Mouse (Mus musculus) heart, embryonic 10.5 days (tissue): ENCODE data around the gene Map4k5. TPM values are rescaled to one million over a fixed set of nuclear protein-coding genes. Genes with fewer than 3 reads are reported as not detected.

ENCODE experiments used
- DNase-seq: peaks from one replicate; pipeline ENCODE4 v3.0.0-alpha.2; 2017; ENCODE audit warnings: low spot score
- H3K27ac ChIP-seq: fragments of 300-500 bp; sonication (generic); 2 replicates; pipeline ENCODE4 v1.5.1; 2016; ENCODE audit warnings: mild to moderate bottlenecking
- H3K27me3 ChIP-seq: fragments of 300-500 bp; sonication (generic); 2 replicates; pipeline ENCODE4 v1.6.1; 2016; ENCODE audit warnings: mild to moderate bottlenecking; ENCODE audit not compliant: poor library complexity, insufficient read depth, severe bottlenecking
- H3K36me3 ChIP-seq: fragments of 300-500 bp; sonication (generic); 2 replicates; pipeline ENCODE4 v1.6.1; 2016; ENCODE audit warnings: mild to moderate bottlenecking, moderate library complexity
- H3K4me1 ChIP-seq: fragments of 300-500 bp; sonication (generic); 2 replicates; pipeline ENCODE4 v1.6.1; 2016; ENCODE audit warnings: mild to moderate bottlenecking
- H3K4me3 ChIP-seq: fragments of 300-500 bp; sonication (generic); 2 replicates; pipeline ENCODE4 v1.5.1; 2016; ENCODE audit warnings: mild to moderate bottlenecking, moderate library complexity
- H3K9me3 ChIP-seq: fragments of 300-500 bp; sonication (generic); 2 replicates; pipeline ENCODE4 v1.6.1; 2016; ENCODE audit warnings: mild to moderate bottlenecking, moderate library complexity
- WGBS: fragments of 180-500 bp; shearing (Covaris S2); methylation state at CpG from one replicate; pipeline ENCODE4 v1.1.7; 2016; 5-methylcytosine and 5-hydroxymethylcytosine counted together
- polyA plus RNA-seq: library from polyadenylated mRNA; unstranded; fragments of >200 nt; fragmentation: Nextera tagmentation; extraction: Ambion mirVana; gene quantifications from 2 replicates; pipeline ENCODE4 v1.2.1, GENCODE M21; 2016

Gene Map4k5
- 32.3 and 33.7 TPM in 2 replicates for polyA plus RNA-seq

- Histone ChIP-seq H3K27me3 (no peaks in the 10 kb centered on the region), H3K36me3 (no peaks in the 10 kb centered on the region), H3K9me3 (no peaks in the 10 kb centered on the region), H3K27ac (peak within 1 kb of the TSS; percentile 100), H3K4me3 (peak within 1 kb of the TSS; percentile 97), H3K4me1 (peaks cover 23% of the 10 kb centered on the region)
- WGBS: under 1% methylated on average over 118 of the region's 118 CpGs
- peak; percentile 90 for DNase-seq
Measured at GRCm38 (mm10) chr12:69892371-69893251, at the start of gene Map4k5, which contains the start of gene Atl1. TSS of gene Map4k5 (minus strand) at chr12:69893200. TSS of gene Atl1 (plus strand) at chr12:69892614.

- WGBS: 55% methylated on average over 1 of the region's 1 CpGs
- Histone ChIP-seq H3K27ac (no peak overlapping the region), H3K9me3 (no peaks in the 10 kb centered on the region), H3K4me3 (no peak overlapping the region), H3K36me3 (peaks cover 5% of the 10 kb centered on the region; the same call in 1 of the 2 replicates), H3K4me1 (no peaks in the 10 kb centered on the region), H3K27me3 (no peaks in the 10 kb centered on the region)
- no peak for DNase-seq
Measured at GRCm38 (mm10) chr12:69941655-69942329, 48.8 kb upstream of the Map4k5 start.

- no peaks in the 10 kb centered on the region for H3K4me1 ChIP-seq
- H3K4me3 ChIP-seq: no peak overlapping the region
- no peak for DNase-seq
- no peak overlapping the region for H3K27ac ChIP-seq
- H3K27me3 ChIP-seq: no peaks in the 10 kb centered on the region
- WGBS: 50% methylated on average over 2 of the region's 2 CpGs
- no peaks in the 10 kb centered on the region for H3K9me3 ChIP-seq
- peaks cover 5% of the 10 kb centered on the region; the same call in 1 of the 2 replicates for H3K36me3 ChIP-seq
Measured at GRCm38 (mm10) chr12:69939291-69939690, 46.3 kb upstream of the Map4k5 start.

- H3K4me3 ChIP-seq: no peak overlapping the region
- WGBS: 78% methylated on average over 5 of the region's 5 CpGs
- H3K36me3 ChIP-seq: peaks cover 5% of the 10 kb centered on the region; the same call in 1 of the 2 replicates
- no peak overlapping the region for H3K27ac ChIP-seq
- H3K27me3 ChIP-seq: no peaks in the 10 kb centered on the region
- no peaks in the 10 kb centered on the region for H3K9me3 ChIP-seq
- H3K4me1 ChIP-seq: no peaks in the 10 kb centered on the region
- no peak for DNase-seq
Measured at GRCm38 (mm10) chr12:69937731-69938130, 44.7 kb upstream of the Map4k5 start.

- H3K27ac ChIP-seq: no peak overlapping the region
- WGBS: 27% methylated on average over 7 of the region's 7 CpGs
- DNase-seq: no peak
Measured at GRCm38 (mm10) chr12:69926716-69927115, 33.7 kb upstream of the Map4k5 start.

GRCm38 (mm10) chr12:69924012-69924411, 31.0 kb upstream of the Map4k5 start:
- H3K27ac ChIP-seq: no peak overlapping the region
- no peaks in the 10 kb centered on the region for H3K36me3 ChIP-seq
- 11% methylated on average over 5 of the region's 5 CpGs for WGBS
- H3K4me3 ChIP-seq: no peak overlapping the region
- H3K9me3 ChIP-seq: no peaks in the 10 kb centered on the region
- H3K4me1 ChIP-seq: no peaks in the 10 kb centered on the region
- DNase-seq: no peak
- H3K27me3 ChIP-seq: no peaks in the 10 kb centered on the region

More at GRCm38 (mm10) chr12:69926716-69927115, 33.7 kb upstream of the Map4k5 start:
- Histone ChIP-seq H3K9me3 (no peaks in the 10 kb centered on the region), H3K36me3 (no peaks in the 10 kb centered on the region), H3K4me3 (no peak overlapping the region), H3K4me1 (no peaks in the 10 kb centered on the region), H3K27me3 (no peaks in the 10 kb centered on the region)

- no peak for DNase-seq
- 46% methylated on average over 3 of the region's 3 CpGs for WGBS
- Histone ChIP-seq H3K27ac (no peak overlapping the region), H3K36me3 (no peaks in the 10 kb centered on the region), H3K27me3 (no peaks in the 10 kb centered on the region), H3K4me3 (no peak overlapping the region), H3K4me1 (no peaks in the 10 kb centered on the region), H3K9me3 (no peaks in the 10 kb centered on the region)
Measured at GRCm38 (mm10) chr12:69923603-69924002, 30.6 kb upstream of the Map4k5 start.

- 74% methylated on average over 3 of the region's 3 CpGs for WGBS
- Histone ChIP-seq H3K27me3 (no peaks in the 10 kb centered on the region), H3K9me3 (no peaks in the 10 kb centered on the region), H3K4me3 (no peak overlapping the region), H3K4me1 (no peaks in the 10 kb centered on the region), H3K36me3 (no peaks in the 10 kb centered on the region), H3K27ac (no peak overlapping the region)
- DNase-seq: no peak
Measured at GRCm38 (mm10) chr12:69923128-69923527, 30.1 kb upstream of the Map4k5 start.

- Histone ChIP-seq H3K27me3 (no peaks in the 10 kb centered on the region), H3K36me3 (no peaks in the 10 kb centered on the region), H3K4me3 (no peak overlapping the region), H3K27ac (no peak overlapping the region), H3K4me1 (no peaks in the 10 kb centered on the region), H3K9me3 (no peaks in the 10 kb centered on the region)
- no peak for DNase-seq
- 91% methylated on average over 1 of the region's 1 CpGs for WGBS
Measured at GRCm38 (mm10) chr12:69922099-69922498, 29.1 kb upstream of the Map4k5 start.

- 79% methylated on average over 2 of the region's 2 CpGs for WGBS
- Histone ChIP-seq H3K36me3 (no peaks in the 10 kb centered on the region), H3K9me3 (no peaks in the 10 kb centered on the region), H3K27me3 (no peaks in the 10 kb centered on the region), H3K4me3 (no peak overlapping the region), H3K27ac (no peak overlapping the region), H3K4me1 (no peaks in the 10 kb centered on the region)
- no peak for DNase-seq
Measured at GRCm38 (mm10) chr12:69917870-69918269, 24.9 kb upstream of the Map4k5 start.

GRCm38 (mm10) chr12:69912737-69913136, 19.7 kb upstream of the Map4k5 start:
- Histone ChIP-seq H3K36me3 (no peaks in the 10 kb centered on the region), H3K4me3 (no peak overlapping the region), H3K9me3 (no peaks in the 10 kb centered on the region), H3K27ac (no peak overlapping the region), H3K27me3 (no peaks in the 10 kb centered on the region), H3K4me1 (peaks cover 10% of the 10 kb centered on the region)
- DNase-seq: no peak
- WGBS: 86% methylated on average over 7 of the region's 7 CpGs

GRCm38 (mm10) chr12:69911906-69912305, 18.9 kb upstream of the Map4k5 start:
- Histone ChIP-seq H3K9me3 (no peaks in the 10 kb centered on the region), H3K27ac (no peak overlapping the region), H3K27me3 (no peaks in the 10 kb centered on the region), H3K36me3 (no peaks in the 10 kb centered on the region), H3K4me1 (peaks cover 13% of the 10 kb centered on the region), H3K4me3 (no peak overlapping the region)
- WGBS: 72% methylated on average over 7 of the region's 7 CpGs
- no peak for DNase-seq

GRCm38 (mm10) chr12:69908511-69908900, 15.5 kb upstream of the Map4k5 start:
- WGBS: 31% methylated on average over 19 of the region's 19 CpGs
- no peaks in the 10 kb centered on the region for H3K36me3 ChIP-seq
- no peaks in the 10 kb centered on the region for H3K9me3 ChIP-seq
- no peak overlapping the region; the same call in 1 of the 2 replicates for H3K27ac ChIP-seq
- no peaks in the 10 kb centered on the region for H3K27me3 ChIP-seq
- no peak for DNase-seq
- H3K4me3 ChIP-seq: peak overlapping the region; percentile 52
- H3K4me1 ChIP-seq: peaks cover 13% of the 10 kb centered on the region
